Mouse (Mus musculus) CD4-positive, CD25-positive, alpha-beta regulatory T cell (primary cell): ENCODE results near the gene 2810459M11Rik. TPM values are rescaled to one million over a fixed set of nuclear protein-coding genes. Genes with fewer than 3 reads are reported as not detected.

Experiments used
- polyA plus RNA-seq: library from polyadenylated mRNA; unstranded; fragments of 100-300 nt; shearing (Covaris generic); gene quantifications from one replicate; pipeline ENCODE4 v1.2.1, GENCODE M21; 2017

2810459M11Rik gene
- polyA plus RNA-seq: 0.16 TPM

DNA sequence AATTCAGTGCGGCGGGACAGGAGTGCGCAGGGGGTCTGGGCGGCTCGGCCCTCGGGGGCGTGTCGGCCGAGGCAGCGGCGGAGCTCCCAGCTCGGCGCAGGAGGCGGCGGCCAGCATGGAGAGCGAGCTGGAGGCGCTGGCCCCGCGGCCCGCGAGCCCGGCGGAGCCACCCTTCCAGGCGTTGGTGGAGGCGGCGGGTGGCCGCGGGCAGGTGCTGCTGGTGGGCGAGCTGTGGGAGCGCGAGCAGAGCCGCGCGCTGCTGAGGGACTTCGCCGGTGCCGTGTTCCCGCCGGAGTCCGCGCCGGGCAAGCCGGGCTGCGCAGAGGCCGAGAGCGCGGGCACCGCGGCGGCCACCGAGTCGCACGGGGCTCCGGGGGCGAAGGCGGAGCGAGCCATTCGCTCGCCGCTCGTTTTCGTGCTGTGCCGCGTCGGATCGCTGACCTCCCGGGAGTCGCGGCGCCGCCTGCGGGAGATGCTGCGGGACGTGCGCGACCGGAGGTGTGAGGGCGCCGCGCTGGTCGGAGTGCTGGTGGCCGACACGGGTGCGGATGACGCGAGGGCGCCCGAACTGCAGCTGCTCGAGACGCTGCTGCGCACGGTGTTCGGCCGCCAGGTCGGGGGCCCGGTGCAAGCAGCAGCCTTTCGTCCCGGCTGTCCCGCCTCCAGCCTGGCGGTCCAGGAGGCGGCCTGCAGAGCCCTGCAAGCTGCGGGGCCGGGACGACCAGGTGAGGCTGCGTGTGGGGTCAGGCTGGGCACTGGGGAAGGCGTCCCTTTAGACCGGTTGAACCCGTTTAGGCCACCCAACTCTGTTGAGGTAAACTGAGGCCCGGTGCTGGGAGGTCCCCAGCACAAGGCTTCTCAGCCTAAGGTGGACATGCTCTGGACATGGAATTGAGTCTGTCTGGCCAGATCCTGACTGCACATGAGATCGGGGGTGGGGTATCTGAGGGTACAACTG, at the start of gene 2810459M11Rik:
2810459M11Rik (plus strand) TSS at position 16 of the 958 bp plus-strand sequence.

DNA sequence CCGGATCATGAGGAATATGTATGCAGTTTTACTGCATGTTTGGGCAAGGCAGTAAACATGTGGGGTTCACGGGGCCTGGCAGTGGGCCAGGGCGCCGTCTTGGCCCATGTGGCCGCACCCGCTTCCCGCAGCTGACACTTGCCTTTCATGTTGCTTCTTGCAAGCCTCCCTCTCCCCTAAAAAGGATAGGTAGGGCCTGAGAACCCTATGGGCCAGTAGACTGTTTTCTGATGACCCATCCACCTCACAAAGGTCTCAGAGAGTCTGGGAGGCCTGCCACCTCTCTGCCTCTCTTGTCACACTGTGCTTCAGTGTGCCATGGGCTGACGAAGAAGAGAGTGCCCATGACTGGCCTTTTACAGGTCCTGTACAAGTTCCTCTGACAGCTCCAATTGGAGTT, 29.1 kb upstream of the 2810459M11Rik start, which contains the start of gene Spata3:
Spata3 (plus strand) TSS at position 301 of the 400 bp plus-strand sequence.

DNA sequence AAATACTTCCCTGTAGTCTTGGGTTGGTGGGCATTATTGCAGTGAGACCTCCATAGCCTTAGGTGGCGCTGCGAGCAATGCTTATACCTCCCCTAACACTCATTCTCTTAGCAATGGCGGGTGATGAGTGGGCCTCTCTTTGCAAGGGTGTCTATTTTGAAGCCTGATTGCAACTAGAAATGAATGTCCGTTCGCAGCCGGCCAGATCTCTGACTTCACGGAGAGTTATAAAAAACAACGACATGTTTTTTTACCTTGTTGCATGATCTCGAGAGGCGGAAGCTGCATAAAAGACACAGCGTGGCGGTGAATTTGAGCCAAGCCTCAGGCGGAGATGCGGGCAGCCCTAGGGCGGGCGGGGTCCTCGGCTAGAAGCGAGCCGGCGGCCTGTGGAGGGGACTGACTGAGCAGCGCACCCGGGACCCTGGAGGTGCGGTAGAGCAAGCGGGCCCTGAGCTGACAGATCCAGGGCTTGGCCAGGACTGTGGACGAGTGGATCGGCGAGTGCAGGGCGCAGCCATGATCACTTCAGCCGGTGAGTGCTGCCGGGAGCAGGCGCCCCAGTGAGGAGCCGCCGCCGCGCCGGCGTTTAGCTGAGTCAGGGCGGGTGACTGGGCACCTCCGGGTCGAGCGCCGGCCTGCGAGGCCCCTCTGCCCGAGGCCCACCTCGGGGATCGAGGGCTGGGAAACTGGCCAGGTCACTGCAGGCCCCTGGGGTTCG, 18.8 kb downstream of the 2810459M11Rik start, which contains the start of gene Psmd1:
Psmd1 (plus strand) TSS at position 117 of the 721 bp plus-strand sequence.

Other genes with a start within 250 kb of the 2810459M11Rik start
- gene Itm2c, start 151.6 kb upstream of the 2810459M11Rik start, polyA plus RNA-seq: 373 TPM
- gene 4933407L21Rik, start 117.4 kb upstream of the 2810459M11Rik start, polyA plus RNA-seq: 0.25 TPM
- 4.2 TPM for gene Gpr55, start 84.9 kb upstream of the 2810459M11Rik start, polyA plus RNA-seq
- gene Spata3, start 29.0 kb upstream of the 2810459M11Rik start, polyA plus RNA-seq: 0.20 TPM
- 100 TPM for gene Psmd1, start 18.5 kb downstream of the 2810459M11Rik start, polyA plus RNA-seq
- 0.35 TPM for gene Htr2b, start 66.1 kb downstream of the 2810459M11Rik start, polyA plus RNA-seq
- gene Gm21972, start 87.8 kb downstream of the 2810459M11Rik start, polyA plus RNA-seq: not detected
- 9.3 TPM for gene Armc9, start 108.9 kb downstream of the 2810459M11Rik start, polyA plus RNA-seq